In the genomic region with DNA sequence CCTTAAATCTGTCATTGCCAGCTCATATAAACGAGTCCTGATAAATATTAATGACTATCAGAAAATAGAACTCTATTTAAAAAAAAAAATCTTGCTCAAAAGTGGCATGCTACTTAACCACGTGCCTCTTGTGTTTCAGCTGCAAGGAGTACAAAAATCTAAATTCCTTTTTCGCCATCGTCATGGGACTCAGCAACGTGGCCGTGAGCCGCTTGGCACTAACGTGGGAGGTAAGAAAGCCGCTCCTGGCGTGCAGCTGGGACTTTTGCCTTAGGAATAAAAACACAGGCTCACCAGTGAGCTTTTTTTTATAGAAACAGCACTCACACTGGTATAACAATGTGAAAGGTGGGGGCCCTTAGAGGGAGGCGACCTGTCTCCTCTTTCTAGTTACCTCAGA, we compare ENCODE assay signal across 26 mouse cellular contexts. TPM values are rescaled to one million over a fixed set of nuclear protein-coding genes. Genes with fewer than 3 reads are reported as not detected.
DNase-seq lines count a peak whose midpoint lies in the region; ATAC-seq and TF ChIP-seq lines count a peak whose summit lies in the region.
"Had no signal": no experiment of that assay in that cellular context is flagged by ENCODE, and none has a peak within 500 bp of the region (broad histone marks: within the 10 kb centered on the region; RNA-seq: fewer than 3 reads in every experiment).

No protein-coding gene starts in this region.

- no peak for ATAC-seq in liver, embryonic 11.5 days (replicated peaks; ENCODE audit: low FRiP score)
- ATAC-seq in embryonic facial prominence, embryonic 15.5 days (ENCODE audit: insufficient number of reproducible peaks, low FRiP score, low TSS enrichment, low read depth): no peak
- ATAC-seq: forebrain, embryonic 13.5 days; hindbrain, embryonic 16.5 days; intestine, embryonic 16.5 days; liver, embryonic 12.5 days had no signal

- no peaks in the 10 kb centered on the region for H3K9me3 ChIP-seq in liver, embryonic 11.5 days (ENCODE audit: control insufficient read depth, low read length)
- H3K9me3 ChIP-seq in embryonic facial prominence, embryonic 15.5 days (replicated peaks): no peaks in the 10 kb centered on the region
- H3K9me3 ChIP-seq: forebrain, embryonic 13.5 days; G1E; hindbrain, embryonic 10.5 days; liver, embryonic 12.5 days had no signal

- H3K4me3 ChIP-seq in kidney, adult 2 months (ENCODE audit: insufficient read depth, low read depth, low read length): no peak overlapping the region
- no peak overlapping the region for H3K4me3 ChIP-seq in liver, embryonic 11.5 days (ENCODE audit: low read depth, low read length)
- no peak overlapping the region for H3K4me3 ChIP-seq in embryonic facial prominence, embryonic 15.5 days (replicated peaks)
- H3K4me3 ChIP-seq: erythroblast, embryonic 14.5 days; forebrain, embryonic 13.5 days; hindbrain, embryonic 10.5 days; liver, embryonic 12.5 days had no signal

- no peaks in the 10 kb centered on the region for H3K27me3 ChIP-seq in kidney, adult 2 months (replicated peaks; ENCODE audit: control insufficient read depth, insufficient read depth, low read length)
- H3K27me3 ChIP-seq in liver, embryonic 11.5 days (replicated peaks; ENCODE audit: control insufficient read depth, insufficient read depth, low read length): no peaks in the 10 kb centered on the region
- H3K27me3 ChIP-seq in embryonic facial prominence, embryonic 15.5 days: no peaks in the 10 kb centered on the region
- H3K27me3 ChIP-seq: CH12.LX had no signal

- no peaks in the 10 kb centered on the region for H3K4me1 ChIP-seq in kidney, adult 2 months (ENCODE audit: control insufficient read depth, insufficient read depth, low read length)
- H3K4me1 ChIP-seq in liver, embryonic 11.5 days (replicated peaks; ENCODE audit: control insufficient read depth, insufficient read depth, low read length): 0 out of 2 replicates have a peak, but pooled peaks cover 2% of the 10 kb centered on the region
- peaks cover 41% of the 10 kb centered on the region for H3K4me1 ChIP-seq in embryonic facial prominence, embryonic 15.5 days

- no peak for TF ChIP-seq CTCF in kidney, adult 2 months (conservative IDR thresholded peaks at IDR 0.05; ENCODE audit: insufficient read depth, insufficient read length, low read depth, low read length)

- H3K36me3 ChIP-seq in kidney, adult 2 months (ENCODE audit: control insufficient read depth, insufficient read depth, low read length): no peaks in the 10 kb centered on the region
- no peaks in the 10 kb centered on the region for H3K36me3 ChIP-seq in liver, embryonic 11.5 days (ENCODE audit: control insufficient read depth, insufficient read depth, low read length)
- no peaks in the 10 kb centered on the region for H3K36me3 ChIP-seq in embryonic facial prominence, embryonic 15.5 days
- H3K36me3 ChIP-seq: G1E; hindbrain, embryonic 10.5 days; liver, embryonic 12.5 days had no signal

- DNase-seq in kidney, adult 2 months: peak; percentile 21
- DNase-seq in kidney, postnatal 25 days: no peak
- DNase-seq in liver, embryonic 11.5 days (ENCODE audit: low spot score): peak; percentile 23
- DNase-seq in liver: no peak
- DNase-seq in telencephalon, adult 2 months (ENCODE audit: low read depth, low spot score): peak; percentile 62
- DNase-seq in adrenal gland, adult 8-10 months: no peak
- DNase-seq: adrenal gland, adult 2 months; B cell, adult 2 months; cerebellum, adult 18-20 months; cerebellum, postnatal 25 days; gastrocnemius, postnatal 10 days; lung, adult 18-20 months; lung, postnatal 10 days; spleen, adult 18-20 months; thymus, postnatal 14 days had no signal

- WGBS in kidney, adult 2 months: 38% methylated on average over 11 of the region's 11 CpGs
- 88% methylated on average over 11 of the region's 11 CpGs for WGBS in liver, embryonic 11.5 days
- WGBS in embryonic facial prominence, embryonic 15.5 days: 34% methylated on average over 11 of the region's 11 CpGs

- no peak overlapping the region for H3K27ac ChIP-seq in kidney, adult 2 months (ENCODE audit: insufficient read depth, low read depth, low read length)
- no peak overlapping the region for H3K27ac ChIP-seq in liver, embryonic 11.5 days (ENCODE audit: low read depth, low read length)
- H3K27ac ChIP-seq in embryonic facial prominence, embryonic 15.5 days (replicated peaks): peak overlapping the region; percentile 90
- H3K27ac ChIP-seq: forebrain, embryonic 13.5 days; hindbrain, embryonic 10.5 days; liver, embryonic 12.5 days had no signal

- no peak for TF ChIP-seq POLR2A in kidney, adult 2 months (IDR thresholded peaks at IDR 0.05; ENCODE audit: low read depth, low read length)

- no peak overlapping the region for H3K4me2 ChIP-seq in liver, embryonic 11.5 days
- no peak overlapping the region for H3K4me2 ChIP-seq in embryonic facial prominence, embryonic 15.5 days (replicated peaks)
- H3K4me2 ChIP-seq: forebrain, embryonic 13.5 days; heart, embryonic 11.5 days; liver, embryonic 12.5 days; midbrain, embryonic 11.5 days had no signal

- no peak overlapping the region for H3K9ac ChIP-seq in liver, embryonic 11.5 days (ENCODE audit: low read depth, low read length)
- no peak overlapping the region for H3K9ac ChIP-seq in embryonic facial prominence, embryonic 15.5 days
- H3K9ac ChIP-seq: forebrain, embryonic 13.5 days; liver, embryonic 12.5 days had no signal

RNA-seq across cellular contexts. Expression of gene Map3k20, which starts 46.5 kb away (rescaled TPM):
- 7.0 and 8.3 TPM in 2 replicates for polyA plus RNA-seq in kidney, adult 2 months (2012; rRNA removed)
- polyA plus RNA-seq in liver, embryonic 11.5 days (2014; fragmentation: Nextera tagmentation; extraction: Ambion mirVana): 12.2 and 17.2 TPM in 2 replicates
- 21.0 and 23.9 TPM in 2 replicates for polyA plus RNA-seq in embryonic facial prominence, embryonic 15.5 days (2015; fragmentation: Nextera tagmentation; extraction: Ambion mirVana)
- total RNA-seq in adrenal gland, adult 8-10 months (2022): 10 to 100 TPM; 30.6 to 46.2 (median 35.6) TPM

Comparison
In these comparisons a context has a peak if more than half of its experiments do, and no peak if none do; other contexts are left out.
1. DNase-seq: peak in kidney, adult 2 months (single experiment), liver, embryonic 11.5 days (single experiment) and telencephalon, adult 2 months (single experiment); none in kidney, postnatal 25 days (0 of 2), liver (single experiment) and adrenal gland, adult 8-10 months (single experiment).